Mouse (Mus musculus) ovary, postnatal 36 days (tissue): ENCODE results near the gene Susd3.

Experiments used
- DNase-seq: peaks from one replicate; pipeline ENCODE4 v3.0.0; 2022; ENCODE audit warnings: low spot score, mixed read lengths

Gene Susd3

DNA sequence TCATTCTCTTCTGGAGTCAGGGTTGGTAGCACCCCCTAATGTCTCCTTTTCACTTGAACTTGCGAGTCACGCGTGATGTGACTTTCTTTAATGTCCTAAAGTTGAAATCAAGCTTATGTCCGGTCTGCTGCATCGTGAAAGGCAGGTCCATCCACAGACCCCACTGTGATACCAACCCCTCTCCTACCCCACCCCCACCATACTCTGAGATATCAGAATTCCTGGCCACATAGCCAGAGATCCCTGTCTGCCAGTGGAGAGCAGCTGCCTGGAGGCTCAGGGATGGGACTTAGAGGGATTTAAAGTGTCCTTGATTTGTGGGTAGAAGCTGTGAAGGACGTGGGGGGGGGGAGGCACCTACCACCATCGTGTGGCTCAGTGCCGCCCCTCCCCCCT lies at the start of gene Susd3:
Gene Susd3 (minus strand): TSS at position 240 of the 396 bp plus-strand sequence.
- no peak for DNase-seq

DNA sequence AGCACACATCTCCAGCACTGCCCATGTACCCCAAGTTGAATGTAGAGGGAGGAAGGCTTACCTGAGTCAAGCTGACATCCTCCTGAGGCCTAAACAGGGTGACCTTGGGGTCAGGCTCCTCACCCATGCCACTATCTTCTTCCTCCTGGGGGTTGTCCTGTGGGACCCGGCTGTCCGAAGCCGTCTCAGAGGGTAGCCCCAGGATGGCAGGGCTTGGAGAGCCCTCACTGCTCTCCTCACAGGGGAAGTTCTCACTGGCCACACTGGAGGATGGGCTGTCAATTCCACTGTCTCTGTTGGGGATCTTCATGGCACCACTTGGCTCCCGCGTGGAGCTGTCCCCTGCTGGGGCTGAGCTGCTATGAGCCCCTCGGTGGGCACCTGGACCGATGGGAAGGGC lies 47.8 kb upstream of the Susd3 start:
- DNase-seq, result no peak

DNA sequence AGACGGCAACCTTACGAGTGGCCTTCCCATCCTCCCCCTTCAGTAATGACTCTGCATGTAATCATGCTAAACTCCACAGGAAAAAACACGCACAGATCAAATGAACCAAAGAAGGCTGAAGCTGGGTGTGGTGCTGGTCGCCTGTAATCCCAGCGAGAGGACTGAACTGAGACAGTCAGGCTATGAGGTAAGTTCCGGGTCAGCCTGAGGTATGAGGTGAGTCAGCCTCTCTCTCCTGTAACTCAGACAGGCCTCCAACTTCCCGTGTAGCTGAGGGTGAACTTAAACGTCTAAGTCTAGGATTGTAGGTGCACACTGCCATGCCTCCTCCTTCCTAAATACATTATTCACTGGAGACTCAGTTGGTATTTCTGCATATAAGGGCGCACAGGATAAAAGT lies 45.6 kb upstream of the Susd3 start:
- DNase-seq, result no peak

DNA sequence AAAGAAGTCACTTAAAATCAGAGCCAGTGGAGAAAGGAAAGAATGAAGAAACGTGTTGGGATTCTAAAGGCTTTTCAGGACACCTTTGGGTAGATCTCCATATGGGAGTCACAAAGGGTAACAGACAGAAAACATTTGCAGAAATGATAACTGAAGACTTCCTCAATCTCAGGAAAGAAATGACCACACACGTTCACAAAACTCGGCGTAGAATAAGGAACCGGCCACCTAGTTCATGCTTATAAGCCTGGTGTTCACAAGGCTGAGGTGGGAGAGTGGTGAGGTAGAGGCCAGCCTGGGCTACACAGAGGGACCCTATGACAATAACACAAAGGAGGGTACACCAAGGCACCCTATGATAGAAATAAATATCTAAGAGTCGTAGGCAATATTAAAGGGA lies 43.4 kb upstream of the Susd3 start:
- DNase-seq, result no peak

DNA sequence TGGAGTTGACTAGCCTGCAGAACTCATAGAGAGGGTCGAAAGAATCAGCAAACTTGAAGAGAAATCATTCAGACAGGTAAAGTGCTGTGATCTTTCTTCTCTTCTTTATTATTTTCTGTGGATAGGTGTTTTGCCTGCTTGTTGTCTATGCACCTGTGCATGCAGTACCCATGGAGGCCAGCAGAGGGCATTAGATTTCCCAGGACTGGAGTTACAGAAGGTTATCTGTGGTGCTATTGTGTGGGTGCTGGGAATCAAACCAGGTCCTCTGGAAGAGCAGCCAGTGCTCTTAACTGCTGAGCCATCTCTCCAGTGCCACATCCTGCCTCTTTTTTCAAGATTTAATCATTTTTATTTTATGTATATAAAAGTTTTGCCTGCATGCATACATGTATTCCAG lies 42.9 kb upstream of the Susd3 start:
- DNase-seq, result no peak

DNA sequence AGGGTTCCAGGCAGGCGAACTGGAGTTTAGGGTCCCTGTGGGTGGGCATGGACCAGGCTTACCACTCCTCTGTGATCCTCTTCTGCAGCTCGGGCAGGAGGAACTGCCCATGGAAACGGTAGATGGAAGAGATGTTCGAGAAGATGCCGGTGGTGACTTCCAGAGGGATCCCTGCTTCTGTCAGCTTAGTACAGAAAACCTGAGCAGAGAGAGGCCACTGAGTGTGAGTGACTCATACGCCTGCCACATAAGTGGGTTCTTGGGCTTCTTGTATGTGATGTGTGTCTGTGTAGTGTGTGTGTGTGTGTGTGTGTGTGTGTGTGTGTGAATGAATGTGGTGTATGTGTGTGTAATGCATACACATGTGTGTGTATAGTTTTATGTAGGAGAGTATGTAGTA lies 38.7 kb upstream of the Susd3 start:
- DNase-seq, result no peak

DNA sequence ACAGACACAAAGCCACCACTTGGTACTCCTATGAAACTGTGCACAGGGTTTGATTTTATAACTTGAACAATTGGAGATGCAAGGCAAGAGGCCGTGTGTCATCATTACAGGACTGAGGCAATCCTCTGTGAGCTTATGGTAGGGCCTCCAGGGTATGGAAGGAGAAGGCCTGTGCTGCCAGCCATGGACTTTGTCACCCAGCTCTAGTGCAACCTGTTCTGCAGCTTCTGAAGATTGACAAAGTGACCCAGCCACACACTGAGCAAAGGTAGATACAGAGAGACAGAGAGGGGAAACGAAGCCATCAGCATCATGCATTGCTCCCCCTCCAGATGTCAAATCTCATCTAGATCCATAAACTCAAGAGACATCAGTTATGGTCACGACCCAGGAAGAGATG lies 38.2 kb upstream of the Susd3 start:
- DNase-seq, result no peak

DNA sequence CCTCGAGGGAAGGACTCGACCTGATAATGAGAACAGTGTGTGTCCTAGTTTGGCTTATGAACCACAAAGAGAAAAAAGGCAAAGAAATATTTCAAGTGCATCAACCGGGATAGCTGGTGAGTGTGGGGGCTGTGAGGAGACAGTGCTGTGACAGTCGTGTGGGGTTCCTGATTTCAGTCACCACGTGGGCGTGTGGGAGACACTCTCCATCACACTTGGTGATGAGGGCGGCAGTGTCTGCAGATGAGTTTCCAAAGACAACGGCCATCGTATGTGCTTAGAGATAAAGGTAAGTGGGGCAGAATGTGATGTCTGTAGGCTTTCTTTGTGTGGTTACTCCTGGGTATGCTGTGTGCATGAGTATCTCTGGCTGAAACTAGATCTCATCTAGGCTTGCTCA lies 35.2 kb upstream of the Susd3 start:
- no peak for DNase-seq

DNA sequence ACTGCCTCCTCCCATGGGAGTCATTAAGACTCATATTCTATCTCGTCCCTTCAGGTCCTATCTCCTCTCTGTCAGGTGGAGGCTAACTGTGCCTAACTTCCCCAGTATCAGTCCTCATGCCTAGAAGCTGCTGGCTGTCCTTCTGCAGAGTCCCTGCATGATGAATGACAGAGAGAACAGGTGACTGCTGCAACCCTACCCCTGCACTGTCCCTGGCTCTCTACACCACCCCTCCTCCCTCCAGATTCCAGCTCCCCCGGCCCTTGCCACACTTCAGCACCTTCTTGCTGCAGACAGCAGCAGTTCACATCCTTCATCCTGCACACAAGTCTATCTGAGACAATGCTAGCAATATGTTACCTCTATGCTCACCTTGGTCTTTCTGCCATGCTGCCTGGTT lies 33.7 kb upstream of the Susd3 start:
- no peak for DNase-seq

DNA sequence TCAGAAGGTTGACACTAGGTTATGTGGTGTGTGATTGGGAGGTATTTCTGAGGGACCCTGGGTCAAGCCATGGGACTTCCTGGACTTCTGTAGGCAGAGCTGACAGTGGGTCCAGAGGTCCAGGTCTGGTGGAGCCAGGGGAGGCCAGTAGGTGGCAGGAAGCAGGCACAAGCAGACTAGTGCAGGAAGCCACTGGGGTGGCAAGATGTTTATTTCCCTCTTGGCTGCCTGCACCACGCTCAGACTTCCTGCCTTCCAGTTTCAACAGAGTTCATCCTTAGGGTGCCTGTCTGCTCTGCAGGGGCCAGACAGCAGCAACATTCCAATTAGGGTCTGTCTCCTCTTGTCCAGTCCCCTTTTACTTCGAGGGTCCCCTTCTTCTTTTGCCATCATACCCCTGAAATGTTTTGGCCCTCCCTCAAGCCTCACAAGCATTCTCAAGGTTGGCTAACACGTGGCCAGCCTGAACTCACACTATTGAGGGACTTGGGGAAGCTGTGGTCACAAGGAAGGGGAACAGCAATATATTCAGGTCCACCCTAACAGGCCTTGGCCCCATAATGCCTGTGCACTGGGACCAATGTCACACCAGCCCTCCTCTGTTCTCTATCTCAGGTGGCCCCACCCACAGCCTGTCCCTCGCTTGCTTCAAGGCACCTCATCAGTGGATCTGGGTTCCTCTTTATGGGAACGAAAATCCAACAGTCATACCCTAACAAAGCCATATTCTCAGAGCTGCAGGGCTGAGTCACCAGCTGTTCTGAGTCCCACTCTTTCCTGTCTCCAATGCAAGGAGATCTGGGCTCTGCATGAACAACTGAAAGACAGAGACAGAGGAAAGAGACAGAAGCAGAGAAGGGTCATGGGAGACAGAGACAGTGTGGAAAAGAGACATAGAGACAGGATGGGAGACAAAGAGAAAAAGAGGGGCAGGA lies 23.6 kb upstream of the Susd3 start:
- no peak for DNase-seq

DNA sequence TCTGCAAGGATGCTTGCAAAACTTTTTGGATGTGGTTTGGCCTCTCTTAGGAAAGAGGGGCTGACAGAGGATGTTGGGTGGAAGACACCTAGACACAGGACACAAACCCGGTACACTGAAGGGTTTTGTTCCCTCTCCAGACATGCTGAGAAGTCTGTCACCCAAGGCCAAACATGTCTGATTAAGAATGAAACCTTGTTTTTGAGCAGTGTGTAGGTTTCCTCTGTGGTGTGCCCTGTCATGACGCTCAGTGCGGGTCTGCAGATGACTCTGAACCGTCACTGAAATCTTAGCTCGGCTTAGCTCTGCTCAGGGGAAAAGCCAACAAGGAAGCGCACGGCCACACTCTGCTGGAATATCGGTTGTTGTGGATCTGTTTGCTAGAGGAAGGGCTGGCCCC lies 22.0 kb upstream of the Susd3 start:
- no peak for DNase-seq

DNA sequence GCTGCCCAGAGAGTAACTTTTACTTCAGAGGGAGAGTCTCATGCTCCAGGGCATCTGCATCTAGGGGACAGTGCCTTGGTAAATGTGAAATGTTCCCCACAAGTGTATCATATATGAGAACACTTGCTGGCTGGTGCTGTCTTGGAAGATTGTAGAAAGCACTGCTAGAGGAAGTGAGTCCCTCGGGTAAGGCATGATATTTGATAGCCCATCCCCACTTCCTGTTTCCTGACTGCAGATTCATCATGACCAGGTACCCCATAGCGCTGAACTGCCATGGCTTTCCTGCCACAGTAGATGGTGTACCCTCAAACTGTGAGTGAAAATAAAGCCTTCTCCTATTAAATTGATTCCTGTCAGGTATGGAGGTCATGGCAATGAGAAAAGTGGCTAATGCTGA lies 19.1 kb upstream of the Susd3 start:
- DNase-seq, result no peak

DNA sequence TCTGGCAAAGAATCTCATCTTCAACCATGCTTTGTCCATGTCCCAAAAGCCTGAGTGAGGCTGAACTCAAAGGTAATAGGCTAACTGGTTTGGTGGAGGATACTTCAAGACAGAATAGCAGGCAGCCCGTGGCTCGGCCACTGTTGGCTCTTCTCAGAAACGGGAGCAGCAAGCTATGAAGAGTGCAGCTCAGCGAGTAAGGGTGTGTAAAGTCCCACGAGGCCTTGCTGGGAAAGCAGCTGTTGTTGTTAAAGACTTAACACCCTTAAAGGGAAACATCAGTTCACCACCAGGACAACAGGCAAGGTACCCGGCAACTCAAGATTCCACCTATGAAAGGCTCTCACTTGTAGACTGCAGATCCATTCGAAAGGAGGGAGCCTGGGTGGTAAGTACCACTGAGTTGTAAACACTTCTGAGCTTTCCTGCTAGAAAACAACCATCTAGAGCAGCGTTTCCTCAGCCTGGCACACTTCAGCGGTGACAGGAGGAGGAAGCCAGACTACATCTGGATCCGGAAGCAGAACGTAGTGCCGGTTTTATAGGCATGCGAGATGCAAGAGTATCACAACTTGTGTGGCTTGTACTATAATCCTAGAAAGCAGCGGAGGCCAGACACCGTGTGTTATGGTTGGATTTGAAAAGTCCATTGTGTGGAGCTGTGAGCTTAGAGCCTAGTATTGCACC lies 11.7 kb upstream of the Susd3 start:
- DNase-seq, result no peak

DNA sequence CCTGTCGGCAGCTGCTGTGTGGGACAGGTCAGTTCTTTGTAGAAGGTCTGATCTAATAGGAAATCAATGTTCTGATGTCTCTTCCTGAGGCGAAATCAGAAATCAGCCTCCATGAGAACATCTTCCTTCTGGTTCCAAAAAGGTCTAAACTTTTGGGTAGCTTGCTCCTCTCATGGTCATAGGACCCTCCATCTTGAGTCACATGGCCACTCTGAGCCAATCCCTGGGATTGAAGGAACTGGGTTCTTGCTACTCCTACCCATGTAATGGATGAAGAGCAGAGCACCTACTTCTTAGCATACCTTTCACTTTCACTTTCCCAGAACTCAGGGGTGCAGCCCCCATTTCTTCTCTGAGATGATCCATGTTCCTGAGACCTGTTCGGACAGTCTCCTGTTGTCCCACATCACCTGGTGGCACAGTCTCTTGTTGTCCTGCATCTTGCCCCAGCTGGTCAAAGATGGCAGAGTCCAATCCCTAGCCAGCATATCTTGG lies 9.4 kb upstream of the Susd3 start:
- DNase-seq, result no peak

DNA sequence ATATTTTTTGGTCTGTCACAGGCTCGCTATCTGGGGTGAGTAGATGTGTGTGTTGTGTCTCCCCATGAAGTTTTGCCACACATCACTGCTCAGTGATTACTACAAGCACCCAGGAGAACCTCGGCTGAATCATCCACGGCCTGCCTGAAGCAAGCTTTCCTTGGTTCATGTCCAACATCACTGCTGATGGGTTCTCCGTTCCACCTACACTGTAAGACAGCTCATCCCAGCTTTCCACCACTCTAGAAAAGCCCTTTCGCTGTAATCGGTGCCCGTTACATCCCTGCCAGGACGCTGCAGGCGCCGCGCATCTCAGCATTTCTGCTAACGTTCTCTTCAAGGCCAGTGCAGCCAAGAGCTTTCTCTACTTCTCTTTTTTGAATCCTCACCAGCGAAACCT lies 4.2 kb upstream of the Susd3 start:
- DNase-seq, result no peak

DNA sequence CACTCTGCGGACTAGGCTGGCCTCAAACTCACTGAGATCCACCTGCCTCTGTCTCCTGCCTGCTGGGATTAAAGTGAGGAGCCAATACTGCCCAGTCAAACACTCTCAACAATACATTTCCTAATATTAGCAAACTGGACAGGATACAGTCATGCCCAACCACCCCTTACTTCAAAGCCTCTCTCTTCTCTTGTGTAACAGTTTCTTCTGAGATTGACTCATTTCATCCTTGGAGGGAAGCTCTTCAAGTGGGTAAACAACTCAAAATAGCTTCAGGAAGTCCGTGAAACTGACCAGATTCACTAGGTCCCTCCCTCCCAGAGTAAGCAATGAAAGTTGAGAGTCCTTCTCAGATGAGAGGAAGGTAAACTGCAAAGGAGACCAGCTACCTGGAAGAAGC lies 3.6 kb upstream of the Susd3 start:
- DNase-seq, result no peak

DNA sequence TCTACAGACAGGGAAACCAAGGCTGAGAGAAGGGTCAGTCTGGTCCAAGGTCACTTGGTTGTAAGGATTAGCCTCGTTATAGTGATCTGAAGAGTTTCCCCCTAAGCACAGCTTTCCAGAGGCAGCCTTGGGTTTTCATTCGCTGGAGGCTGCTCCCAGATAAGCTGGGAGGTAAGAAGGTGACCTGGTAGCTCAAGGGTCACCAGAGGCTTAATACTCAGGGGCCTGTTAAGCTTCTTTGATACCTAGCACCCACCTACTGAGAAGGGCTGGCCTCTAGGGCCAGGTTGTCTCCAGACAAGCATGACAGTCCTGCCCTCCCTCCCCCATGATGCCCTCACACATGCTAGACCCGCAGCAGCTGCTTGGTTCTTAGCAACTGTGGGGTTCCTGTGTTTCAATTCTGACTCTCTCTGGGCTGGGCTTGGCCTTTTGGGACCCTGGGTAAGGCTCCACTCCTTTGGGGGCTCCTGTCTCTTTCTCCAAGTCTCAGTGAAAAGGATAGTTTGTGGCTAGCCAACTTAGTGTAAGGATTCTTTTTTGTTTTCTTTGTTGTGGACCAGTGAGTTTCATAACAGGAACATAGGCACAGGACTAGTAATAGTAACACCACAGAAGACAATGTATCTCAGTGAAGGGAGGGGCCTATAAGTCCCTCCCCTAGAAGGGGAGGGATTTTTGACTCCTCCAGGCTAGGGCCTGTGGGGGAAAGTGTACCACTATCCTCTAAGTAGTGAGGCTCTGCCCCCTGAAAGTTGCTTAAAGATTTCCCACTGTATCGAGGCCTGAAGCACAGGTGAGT lies 2.4 kb upstream of the Susd3 start:
- no peak for DNase-seq

DNA sequence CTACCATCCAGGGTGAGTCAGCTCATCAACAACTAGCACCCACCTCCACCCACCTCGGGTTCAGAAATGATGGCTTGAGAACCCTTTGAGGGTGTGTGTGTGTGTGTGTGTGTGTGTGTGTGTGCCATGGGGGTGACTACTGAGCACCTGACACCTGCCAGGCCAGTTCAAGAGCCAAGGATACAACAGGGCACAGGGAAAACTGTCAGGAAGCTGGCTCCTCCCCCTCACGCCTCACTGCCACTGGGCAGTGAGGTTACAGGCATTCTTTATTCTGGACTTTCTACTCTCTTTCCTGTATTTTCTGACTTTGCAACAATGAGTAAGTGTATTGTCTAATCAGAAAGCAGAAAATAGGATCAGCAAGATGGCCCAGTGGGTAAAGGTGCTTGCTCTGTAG lies 1.1 kb upstream of the Susd3 start:
- DNase-seq, result no peak

DNA sequence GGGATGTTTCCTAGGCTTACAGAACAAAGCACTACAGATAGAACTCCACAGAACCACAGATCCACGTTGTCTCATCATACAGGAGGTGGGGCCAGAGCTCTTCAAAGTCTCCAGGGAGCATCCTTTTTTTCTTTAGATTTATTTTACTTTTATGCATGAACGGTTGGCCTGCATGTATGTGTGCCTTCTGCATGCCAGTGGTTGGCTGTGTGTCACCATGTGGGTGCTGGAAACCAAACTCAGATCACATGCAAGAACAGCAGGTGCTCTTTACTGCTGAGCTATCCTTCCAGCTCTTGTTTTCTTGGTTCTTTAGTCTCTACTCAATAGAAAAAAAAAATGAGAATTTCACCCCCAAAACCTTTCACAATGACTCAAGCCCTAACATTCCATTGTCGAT lies 417 bp upstream of the Susd3 start:
- no peak for DNase-seq

DNA sequence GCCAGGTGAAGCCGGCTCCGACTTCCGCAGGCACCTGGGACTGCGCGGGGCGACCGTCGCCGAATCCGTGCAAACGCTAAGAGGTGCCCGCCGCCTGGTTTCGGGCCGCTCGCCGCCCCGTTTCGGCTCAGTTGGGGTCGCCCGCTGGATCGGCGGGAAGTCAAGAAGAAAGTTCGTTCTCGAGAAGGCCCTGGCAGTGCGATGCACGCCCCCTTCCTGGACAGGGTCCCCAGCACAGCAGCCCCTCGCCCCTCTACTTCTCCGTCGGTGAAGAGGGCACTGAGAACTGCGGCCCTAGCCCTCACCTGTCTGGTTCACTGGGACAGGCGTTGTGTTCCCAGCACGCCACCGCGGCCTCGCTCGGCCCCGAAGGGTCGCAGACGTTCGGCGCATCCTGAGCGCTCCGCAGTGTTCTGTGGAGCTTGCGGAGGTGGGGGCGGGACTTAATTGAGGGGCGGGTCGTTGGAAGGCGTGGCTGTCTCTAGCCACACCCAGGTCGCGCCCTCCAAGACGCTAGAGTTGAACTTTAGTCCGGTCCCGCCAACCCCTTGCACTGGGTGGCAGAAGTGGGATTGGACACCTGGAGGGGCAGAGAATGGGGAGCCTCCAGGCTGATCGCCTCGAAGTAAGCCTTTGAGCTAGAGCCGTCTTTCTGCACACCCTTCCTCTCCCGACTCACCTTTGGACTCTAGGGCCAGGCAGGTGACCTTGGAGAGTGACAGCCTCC lies 603 bp downstream of the Susd3 start:
- DNase-seq, result peak; percentile 63

DNA sequence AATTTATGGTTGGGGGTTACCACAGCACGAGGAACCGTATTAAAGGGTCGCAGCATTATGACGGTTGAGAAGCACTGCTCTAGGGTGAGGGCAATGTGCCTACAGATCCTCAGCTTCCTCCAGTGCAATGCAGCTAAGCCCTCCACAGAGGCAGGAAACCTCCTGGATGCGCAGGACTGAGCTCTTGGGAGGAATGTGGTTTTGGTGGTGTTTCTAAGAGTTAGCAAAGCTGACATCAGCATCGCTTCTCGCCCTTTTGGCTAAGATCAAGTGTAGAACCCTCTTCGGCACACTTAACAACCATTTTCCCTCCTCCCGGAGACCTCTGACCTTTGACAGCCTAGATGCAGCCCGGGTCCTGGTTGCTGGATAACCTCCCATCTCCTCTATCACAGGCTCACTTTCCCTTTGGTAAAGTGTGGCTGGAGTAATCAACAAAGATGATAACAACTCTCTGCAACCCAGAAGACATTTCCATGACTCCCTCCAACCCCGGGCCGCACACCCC lies 1.2 kb downstream of the Susd3 start:
- DNase-seq, result no peak

DNA sequence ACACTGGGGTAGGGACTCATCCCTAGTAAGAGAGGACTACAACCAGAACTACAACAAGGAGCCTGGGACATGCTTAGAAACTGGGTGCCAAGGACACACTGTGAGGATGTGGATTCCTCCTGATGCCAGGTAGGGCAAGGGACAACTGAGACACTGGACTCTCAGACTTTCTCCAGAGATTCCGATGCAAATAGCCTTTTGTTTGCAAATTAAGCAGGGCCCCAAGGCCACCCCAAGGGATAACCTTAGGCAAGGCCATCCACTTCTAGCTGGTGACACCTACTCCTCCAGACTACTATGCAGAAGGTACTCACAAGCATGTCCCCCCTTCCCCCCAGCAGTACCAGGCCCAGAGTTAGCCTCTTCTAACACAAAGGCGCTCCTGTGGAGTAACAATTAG lies 1.9 kb downstream of the Susd3 start:
- no peak for DNase-seq
